Mouse (Mus musculus) forebrain, embryonic 10.5 days (tissue): ENCODE measurements around the gene Klrb1f. TPM values are rescaled to one million over a fixed set of nuclear protein-coding genes. Genes with fewer than 3 reads are reported as not detected.
"Not testable (repeated sequence)": the region's sequence is repeated elsewhere in the genome, so short reads cannot be mapped to it uniquely, and the experiment has no call there.

Experiments
- DNase-seq: peaks from one replicate; pipeline ENCODE4 v3.0.0-alpha.2; 2017; ENCODE audit warnings: low spot score; ENCODE audit errors: extremely low spot score
- H3K27ac ChIP-seq: fragments of 300-500 bp; sonication (generic); 2 replicates; pipeline ENCODE4 v1.5.1; 2016; ENCODE audit warnings: mild to moderate bottlenecking
- H3K27me3 ChIP-seq: fragments of 300-500 bp; sonication (generic); 2 replicates; pipeline ENCODE4 v1.6.1; 2016; ENCODE audit warnings: mild to moderate bottlenecking; ENCODE audit not compliant: poor library complexity, severe bottlenecking
- H3K36me3 ChIP-seq: fragments of 300-500 bp; sonication (generic); replicated peaks from 2 replicates; pipeline ENCODE4 v1.6.1; 2016; ENCODE audit warnings: mild to moderate bottlenecking, moderate library complexity
- H3K4me1 ChIP-seq: fragments of 300-500 bp; sonication (generic); 2 replicates; pipeline ENCODE4 v1.6.1; 2016
- H3K4me3 ChIP-seq: fragments of 300-500 bp; sonication (generic); 2 replicates; pipeline ENCODE4 v1.5.1; 2016; ENCODE audit warnings: mild to moderate bottlenecking, moderate library complexity
- H3K9me3 ChIP-seq: fragments of 300-500 bp; sonication (generic); 2 replicates; pipeline ENCODE4 v1.6.1; 2016; ENCODE audit warnings: mild to moderate bottlenecking, moderate library complexity
- WGBS: fragments of 180-500 bp; shearing (Covaris S2); methylation state at CpG from one replicate; pipeline ENCODE4 v1.1.7; 2016; 5-methylcytosine and 5-hydroxymethylcytosine counted together
- polyA plus RNA-seq: library from polyadenylated mRNA; unstranded; fragments of >200 nt; fragmentation: Nextera tagmentation; extraction: Ambion mirVana; gene quantifications from 2 replicates; pipeline ENCODE4 v1.2.1, GENCODE M21; 2016

Klrb1f gene
- 0.10 TPM in 1 of 2 replicates, not detected in the other for polyA plus RNA-seq

DNA sequence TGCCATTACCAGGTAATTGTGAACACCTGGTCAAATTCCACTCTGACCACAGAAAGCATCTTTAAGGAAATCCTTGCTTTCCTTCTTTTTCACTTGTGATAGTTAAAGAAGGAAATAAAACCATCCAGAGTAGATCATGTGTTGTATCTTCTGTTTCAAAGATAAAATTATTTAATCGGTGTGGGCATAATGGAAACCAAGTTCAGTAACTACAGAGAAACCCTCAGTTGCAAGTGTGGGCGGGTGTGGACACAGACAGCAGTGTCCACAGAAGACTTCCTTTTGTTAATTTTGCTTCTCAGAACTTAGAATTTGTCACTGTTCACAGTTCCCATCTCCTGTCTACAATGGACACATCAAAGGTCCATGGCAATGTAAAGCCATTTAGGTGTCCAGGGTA is at the start of gene Klrb1f:
Gene Klrb1f, plus strand, starts transcription at position 301 of the 400 bp plus-strand sequence.
- Histone ChIP-seq H3K9me3 (no peaks in the 10 kb centered on the region), H3K36me3 (no peaks in the 10 kb centered on the region), H3K27ac (no peak within 1 kb of the TSS), H3K4me3 (no peak within 1 kb of the TSS), H3K4me1 (peaks cover 12% of the 10 kb centered on the region), H3K27me3 (no peaks in the 10 kb centered on the region)
- whole genome bisulfite sequencing = 87% methylated on average over 2 of the region's 2 CpGs
- no peak for DNase-seq

DNA sequence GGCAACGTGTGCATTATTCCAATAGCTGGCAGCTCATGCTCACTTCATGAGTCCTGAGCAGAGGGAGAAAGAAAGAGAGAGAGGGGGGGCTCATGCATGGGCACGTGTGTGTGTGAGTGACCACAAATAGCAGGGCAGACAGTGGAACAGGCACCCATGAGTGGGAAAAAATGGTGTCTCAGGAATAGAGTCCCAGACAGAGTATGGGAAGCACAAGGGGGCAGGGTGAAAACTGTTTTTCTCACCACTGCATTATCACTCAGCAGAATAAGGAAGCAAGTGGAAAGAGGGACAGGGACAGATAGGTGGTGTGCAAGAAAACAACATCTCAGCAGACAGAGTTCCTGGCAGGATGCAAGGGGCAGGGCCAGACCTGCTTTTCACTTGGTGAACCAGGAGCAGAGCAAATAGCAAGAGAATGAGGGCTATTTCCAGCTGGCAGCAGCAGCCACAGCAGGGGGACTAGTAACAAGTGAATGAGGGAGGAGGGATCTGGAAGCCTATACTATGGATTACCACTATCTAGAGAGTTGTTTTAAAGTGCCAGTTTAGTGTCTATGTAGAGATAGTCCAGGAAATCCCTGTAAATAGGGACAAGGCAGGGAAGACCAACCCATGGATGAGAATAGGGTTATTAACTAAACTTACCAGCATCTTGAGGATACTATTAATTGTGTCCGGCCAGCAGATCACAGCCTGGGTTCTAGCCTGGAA is 49.5 kb upstream of the Klrb1f start:
- peaks cover 56% of the 10 kb centered on the region for H3K4me1 ChIP-seq
- peaks cover 23% of the 10 kb centered on the region for H3K27me3 ChIP-seq
- DNase-seq = no peak
- H3K4me3 ChIP-seq = no peak overlapping the region
- 77% methylated on average over 3 of the region's 3 CpGs for WGBS
- H3K27ac ChIP-seq = no peak overlapping the region
- no peaks in the 10 kb centered on the region for H3K9me3 ChIP-seq
- no peaks in the 10 kb centered on the region for H3K36me3 ChIP-seq

DNA sequence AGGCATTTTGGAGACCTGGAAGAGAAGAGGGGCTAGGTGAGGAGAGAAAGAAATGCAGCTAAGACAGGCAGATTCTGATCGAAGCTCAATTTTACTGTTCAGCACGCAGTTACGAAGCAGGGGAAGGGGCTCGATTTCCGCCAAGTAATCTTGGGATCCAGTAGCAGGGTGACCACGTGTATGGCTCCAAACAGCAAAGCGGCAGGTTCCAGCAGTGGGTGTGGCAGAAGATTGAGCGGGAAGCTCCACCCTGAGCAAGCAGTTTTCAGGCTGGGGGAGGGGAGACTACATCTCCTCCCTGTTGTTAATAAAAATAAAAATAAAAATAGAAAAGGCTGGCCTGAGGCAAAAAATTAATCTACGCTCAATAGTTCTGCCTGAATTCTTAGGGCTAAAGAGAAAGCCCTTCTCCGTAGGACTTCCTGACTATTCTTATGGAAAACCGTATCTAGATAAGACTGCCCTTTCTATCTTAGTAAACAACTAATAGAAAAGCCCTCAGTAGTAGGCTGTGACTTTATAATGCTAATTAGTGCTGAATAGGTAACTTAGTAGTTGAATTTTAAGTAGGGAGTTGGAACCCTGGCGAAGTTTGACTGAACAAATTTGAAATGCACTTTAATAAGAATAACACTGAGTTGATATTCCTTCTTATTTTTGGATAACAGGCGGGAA is 48.8 kb upstream of the Klrb1f start:
- Histone ChIP-seq H3K9me3 (no peaks in the 10 kb centered on the region), H3K27ac (no peak overlapping the region), H3K36me3 (no peaks in the 10 kb centered on the region), H3K27me3 (peaks cover 22% of the 10 kb centered on the region), H3K4me3 (no peak overlapping the region), H3K4me1 (peaks cover 54% of the 10 kb centered on the region)
- 73% methylated on average over 13 of the region's 13 CpGs for WGBS
- DNase-seq = no peak

DNA sequence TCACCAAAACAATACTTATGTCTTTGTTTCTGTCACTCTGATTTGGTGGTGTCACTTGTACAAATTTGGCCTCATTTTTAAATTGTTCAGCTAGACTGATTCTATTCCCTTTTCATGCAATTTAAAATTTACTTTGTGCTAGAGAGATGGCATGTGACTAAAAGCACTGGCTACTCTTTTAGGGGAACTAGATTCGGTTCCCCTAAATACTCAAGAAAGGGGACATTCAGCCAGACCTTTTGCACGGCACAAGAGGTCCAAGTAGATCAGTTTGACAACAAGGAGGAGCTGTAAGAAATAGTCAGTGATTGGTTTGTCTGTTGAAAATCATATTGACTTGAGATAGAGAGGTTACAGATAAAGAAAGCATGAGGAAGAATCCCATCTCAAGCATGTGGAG is 44.3 kb upstream of the Klrb1f start:
- Histone ChIP-seq H3K27me3 (peaks cover 3% of the 10 kb centered on the region; the same call in 1 of the 2 replicates), H3K4me1 (peaks cover 14% of the 10 kb centered on the region), H3K36me3 (no peaks in the 10 kb centered on the region), H3K27ac (no peak overlapping the region), H3K9me3 (no peaks in the 10 kb centered on the region), H3K4me3 (no peak overlapping the region)
- 87% methylated on average over 2 of the region's 2 CpGs for WGBS
- DNase-seq = no peak

DNA sequence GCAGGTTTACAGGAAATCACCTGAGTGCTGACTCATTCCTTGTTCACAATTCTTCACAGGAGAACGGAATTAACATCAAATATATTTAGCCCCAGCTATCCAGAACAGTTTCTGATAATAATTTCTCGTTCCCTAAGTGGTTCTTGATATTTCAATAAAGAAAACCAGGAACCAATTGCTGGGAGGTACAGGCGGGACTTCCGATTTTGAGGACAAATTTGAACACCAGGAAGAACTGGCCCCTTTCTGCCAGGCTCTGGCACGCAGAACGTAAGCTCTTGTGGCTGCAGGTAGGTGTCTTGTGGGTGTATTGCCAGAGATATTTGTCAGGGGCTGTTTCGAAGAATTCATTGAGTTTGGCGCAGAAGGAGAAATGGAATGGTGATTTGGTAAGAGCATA is 37.1 kb upstream of the Klrb1f start:
- Histone ChIP-seq H3K4me1 (peaks cover 4% of the 10 kb centered on the region; the same call in 1 of the 2 replicates), H3K27me3 (no peaks in the 10 kb centered on the region), H3K27ac (no peak overlapping the region), H3K9me3 (no peaks in the 10 kb centered on the region), H3K4me3 (no peak overlapping the region), H3K36me3 (no peaks in the 10 kb centered on the region)
- 91% methylated on average over 8 of the region's 8 CpGs for whole genome bisulfite sequencing
- no peak for DNase-seq

DNA sequence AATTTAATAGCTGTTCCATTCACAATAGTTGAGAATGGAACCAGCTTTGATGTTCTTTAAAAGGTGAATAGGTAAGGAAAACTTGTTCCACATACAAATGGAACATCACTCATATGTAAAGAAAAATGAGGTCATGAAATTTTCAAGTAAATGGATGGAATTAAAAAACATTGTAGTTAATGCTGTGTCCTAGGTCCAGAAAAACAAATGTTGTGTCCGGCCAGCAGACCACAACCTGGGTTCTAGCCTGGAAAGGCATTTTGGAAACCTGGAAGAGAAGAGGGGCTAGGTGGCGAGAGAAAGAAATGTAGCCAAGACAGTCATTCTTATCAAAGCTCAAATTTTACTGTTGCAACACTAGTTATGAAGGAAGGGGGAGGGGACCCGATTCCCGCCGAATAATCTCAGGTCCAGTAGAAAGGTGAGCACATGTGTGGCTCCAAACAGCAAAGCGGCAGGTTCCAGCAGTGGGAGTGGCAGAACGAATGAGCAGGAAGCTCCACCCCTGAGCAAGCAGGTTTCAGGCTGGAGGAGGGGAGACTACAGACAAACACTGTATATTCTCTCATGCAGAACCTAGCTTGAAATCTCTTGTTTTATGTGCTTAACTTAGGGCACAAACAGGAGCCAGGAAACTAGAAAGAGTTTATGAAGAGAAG is 35.7 kb upstream of the Klrb1f start:
- H3K9me3 ChIP-seq, DNase-seq, H3K27ac ChIP-seq, H3K4me1 ChIP-seq, H3K27me3 ChIP-seq, H3K36me3 ChIP-seq, H3K4me3 ChIP-seq: not testable (repeated sequence)
- WGBS = 84% methylated on average over 7 of the region's 7 CpGs

DNA sequence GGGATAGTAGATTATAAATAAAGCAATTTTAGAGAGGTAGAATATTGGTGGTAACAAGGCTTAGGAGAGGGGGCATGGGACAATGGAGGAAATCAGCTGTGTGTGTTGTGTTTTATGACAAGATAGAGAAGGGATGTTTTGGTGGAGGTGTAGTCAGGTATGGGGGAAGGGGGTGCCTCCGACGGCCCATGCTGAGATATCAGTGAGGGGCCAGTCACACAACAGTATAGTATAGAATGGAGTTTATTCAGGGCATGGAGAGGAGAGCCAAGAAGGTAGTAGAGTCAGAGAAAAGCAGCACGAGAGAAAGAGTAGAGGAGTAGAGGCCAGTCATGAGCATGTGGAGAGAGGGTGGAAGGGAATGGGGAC is 35.2 kb upstream of the Klrb1f start:
- WGBS = 91% methylated on average over 3 of the region's 3 CpGs
- Histone ChIP-seq H3K4me1 (peaks cover 4% of the 10 kb centered on the region; the same call in 1 of the 2 replicates), H3K36me3 (no peaks in the 10 kb centered on the region), H3K27ac (no peak overlapping the region), H3K4me3 (no peak overlapping the region), H3K9me3 (no peaks in the 10 kb centered on the region), H3K27me3 (no peaks in the 10 kb centered on the region)
- no peak for DNase-seq

DNA sequence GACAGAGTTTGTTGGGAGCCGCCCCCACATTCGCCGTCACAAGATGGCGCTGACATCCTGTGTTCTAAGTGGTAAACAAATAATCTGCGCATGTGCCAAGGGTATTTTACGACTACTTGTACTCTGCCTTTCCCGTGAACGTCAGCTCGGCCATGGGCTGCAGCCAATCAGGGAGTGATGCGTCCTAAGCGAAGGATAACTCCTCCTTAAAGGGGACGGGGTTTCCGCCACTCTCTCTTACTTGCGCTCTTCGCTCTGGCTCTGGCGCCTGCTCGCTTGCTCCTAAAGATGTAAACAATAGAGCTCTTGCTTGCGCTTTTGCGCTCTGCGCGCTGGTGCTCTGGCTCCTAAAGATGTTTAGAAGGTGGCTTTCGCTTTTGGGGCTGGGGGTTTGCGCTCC is 33.7 kb upstream of the Klrb1f start:
- not testable (repeated sequence) for DNase-seq, H3K4me3 ChIP-seq, H3K27ac ChIP-seq, H3K36me3 ChIP-seq, H3K9me3 ChIP-seq, H3K27me3 ChIP-seq, H3K4me1 ChIP-seq
- 97% methylated on average over 20 of the region's 23 CpGs for WGBS

DNA sequence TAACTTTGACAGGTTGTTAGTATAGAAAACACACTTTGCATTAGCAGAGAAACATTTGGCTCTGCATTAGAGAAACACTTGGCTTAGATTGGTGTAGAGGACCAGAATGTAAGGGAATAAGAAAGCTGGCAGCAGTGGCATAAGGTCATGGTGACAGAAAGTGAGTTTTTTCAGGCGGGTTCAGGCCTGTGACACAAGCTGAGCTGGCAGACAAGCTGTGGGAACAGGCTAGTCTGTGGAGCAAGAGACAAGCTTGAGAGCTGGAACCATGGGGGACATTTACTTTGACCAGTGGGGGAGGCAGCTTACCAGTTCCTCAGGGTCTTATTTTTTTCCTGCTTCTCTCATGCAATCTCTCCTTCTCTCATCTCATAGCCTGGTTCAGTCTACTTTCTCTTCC is 32.7 kb upstream of the Klrb1f start:
- DNase-seq = no peak
- WGBS = 75% methylated on average over 1 of the region's 1 CpGs
- no peaks in the 10 kb centered on the region for H3K27me3 ChIP-seq
- H3K4me3 ChIP-seq = no peak overlapping the region
- H3K9me3 ChIP-seq = no peaks in the 10 kb centered on the region
- peaks cover 4% of the 10 kb centered on the region; the same call in 1 of the 2 replicates for H3K4me1 ChIP-seq
- H3K36me3 ChIP-seq = no peaks in the 10 kb centered on the region
- no peak overlapping the region for H3K27ac ChIP-seq

DNA sequence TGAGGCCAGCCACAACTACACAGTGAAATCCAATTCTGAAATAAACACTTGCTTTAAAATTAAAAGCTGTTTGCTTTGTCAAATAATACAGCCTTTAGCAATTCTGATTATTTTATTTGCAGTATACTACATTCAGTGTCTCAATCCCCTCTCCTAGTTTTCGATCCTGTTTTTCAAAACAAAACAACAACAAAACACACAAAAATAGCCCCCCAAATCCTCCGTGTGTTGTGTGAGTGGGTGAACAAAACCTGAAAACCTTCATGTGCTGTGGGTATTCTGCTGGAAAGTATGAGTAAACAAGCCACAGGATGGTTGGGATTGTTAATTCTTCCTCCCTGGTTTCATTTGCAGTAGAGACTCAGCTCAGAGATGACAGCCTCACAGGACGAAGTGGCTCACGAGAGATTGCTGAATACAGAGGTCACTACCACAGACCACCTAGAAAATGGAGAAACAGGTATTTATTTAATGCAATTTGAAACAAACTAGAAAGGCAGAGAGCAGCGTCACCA is 31.9 kb upstream of the Klrb1f start:
- no peak for DNase-seq
- H3K27me3 ChIP-seq = no peaks in the 10 kb centered on the region
- 90% methylated on average over 5 of the region's 5 CpGs for WGBS
- no peaks in the 10 kb centered on the region for H3K9me3 ChIP-seq
- H3K27ac ChIP-seq = no peak overlapping the region
- H3K36me3 ChIP-seq = no peaks in the 10 kb centered on the region
- peaks cover 4% of the 10 kb centered on the region; the same call in 1 of the 2 replicates for H3K4me1 ChIP-seq
- H3K4me3 ChIP-seq = no peak overlapping the region

DNA sequence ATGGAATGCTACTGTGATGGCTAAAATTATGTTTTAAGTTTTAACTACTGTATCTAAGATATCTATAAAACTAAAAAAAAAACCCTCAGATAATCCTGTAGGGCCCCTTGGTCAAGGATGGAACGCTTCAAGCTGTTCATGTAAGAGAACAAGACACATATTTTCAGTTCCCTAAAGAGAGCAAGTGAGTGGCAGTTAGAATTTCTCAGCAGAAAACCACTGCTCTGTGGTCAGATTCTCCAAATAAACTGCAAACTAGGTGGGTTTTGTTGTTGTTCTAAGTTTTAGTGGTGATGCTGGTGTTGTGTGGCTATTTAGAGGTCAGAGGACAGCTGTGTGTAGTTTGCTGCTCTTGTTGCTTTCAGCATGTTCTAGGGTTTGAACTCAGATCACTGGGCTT is 31.3 kb upstream of the Klrb1f start:
- DNase-seq = no peak
- Histone ChIP-seq H3K9me3 (no peaks in the 10 kb centered on the region), H3K4me1 (peaks cover 4% of the 10 kb centered on the region; the same call in 1 of the 2 replicates), H3K36me3 (no peaks in the 10 kb centered on the region), H3K27ac (no peak overlapping the region), H3K4me3 (no peak overlapping the region), H3K27me3 (no peaks in the 10 kb centered on the region)
- 79% methylated on average over 1 of the region's 1 CpGs for whole genome bisulfite sequencing

DNA sequence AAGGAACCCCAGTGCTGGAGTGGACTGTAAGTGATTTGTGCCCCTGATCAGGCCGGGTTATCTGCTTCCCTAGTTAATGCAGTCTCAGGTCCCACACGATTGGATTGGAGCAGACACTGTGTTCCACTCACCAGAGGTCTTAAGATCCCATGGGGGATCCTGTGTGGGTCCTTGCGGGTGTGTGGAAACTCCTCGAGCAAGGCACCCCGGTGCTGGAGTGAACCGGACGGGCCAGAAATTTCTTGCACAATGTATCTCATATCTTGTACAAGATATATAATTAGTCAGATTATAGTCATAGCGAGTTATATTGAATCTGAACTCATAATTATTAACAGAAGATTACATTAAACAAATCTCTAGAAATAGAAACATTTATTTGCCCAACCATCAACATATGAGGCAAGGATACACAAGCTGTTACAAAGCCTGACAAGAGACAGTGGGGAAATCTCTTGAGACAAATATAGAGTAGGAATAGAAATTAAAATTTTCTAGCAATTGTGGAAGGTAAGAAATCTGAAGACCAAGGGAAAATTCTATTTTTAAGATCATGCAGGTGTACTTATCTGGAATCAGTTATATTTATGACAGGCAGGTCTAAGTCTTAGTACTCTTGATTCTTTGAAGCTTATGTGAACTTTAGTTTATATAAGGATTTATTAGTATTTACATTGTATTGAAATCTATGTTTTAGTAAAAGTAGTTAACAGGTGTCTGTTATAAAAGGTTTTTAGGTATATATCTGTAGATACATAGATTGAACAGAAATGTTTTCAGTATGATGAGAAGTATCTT is 18.1 kb upstream of the Klrb1f start:
- no peak overlapping the region for H3K4me3 ChIP-seq
- no peaks in the 10 kb centered on the region for H3K9me3 ChIP-seq
- no peaks in the 10 kb centered on the region for H3K4me1 ChIP-seq
- H3K36me3 ChIP-seq = no peaks in the 10 kb centered on the region
- no peak overlapping the region for H3K27ac ChIP-seq
- no peaks in the 10 kb centered on the region for H3K27me3 ChIP-seq
- no peak for DNase-seq
- 91% methylated on average over 8 of the region's 8 CpGs for WGBS
